Mouse (Mus musculus) induced T-regulatory cell, adult 2 months (primary cell): Measurements from ENCODE around the gene Mex3d.

Experiments
- DNase-seq: peaks from one replicate; pipeline ENCODE4 v3.0.0-alpha.2; 2012; ENCODE audit warnings: low read depth

Gene Mex3d

DNA sequence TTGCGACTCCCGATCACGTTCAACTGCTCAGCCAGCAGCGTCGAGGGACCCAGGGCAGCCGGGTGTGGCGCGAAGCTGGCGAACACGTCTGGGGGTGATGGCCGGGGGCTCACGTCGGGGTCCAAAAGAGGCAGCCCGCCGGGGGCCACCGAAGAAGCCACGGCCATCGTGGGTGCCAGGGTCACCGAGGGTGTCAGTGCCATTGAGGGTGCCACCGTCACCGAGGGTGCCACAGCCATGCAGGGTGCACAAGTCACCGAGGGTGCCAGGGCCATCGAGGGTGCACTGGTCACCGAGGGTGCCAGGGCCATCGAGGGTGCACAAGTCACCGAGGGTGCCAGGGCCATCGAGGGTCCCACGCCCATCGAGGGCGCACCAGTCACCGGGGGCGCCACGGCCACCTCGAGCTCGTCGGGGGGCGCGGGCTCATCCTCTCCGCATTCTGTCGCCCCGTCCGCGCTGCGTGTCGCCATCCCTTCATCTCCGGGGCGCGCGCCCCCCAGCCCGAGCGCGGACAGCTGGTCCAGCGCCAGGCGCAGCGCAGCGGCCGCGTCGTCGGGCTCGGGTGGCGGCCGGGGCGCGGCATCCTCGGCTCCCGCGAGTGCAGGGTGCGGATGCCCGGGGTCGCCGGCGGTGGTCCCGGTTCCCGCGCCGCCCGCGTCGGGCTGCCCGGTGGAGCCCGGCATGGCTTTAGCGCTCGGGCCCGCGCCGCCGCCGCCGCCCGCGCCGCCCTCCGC lies 556 bp downstream of the Mex3d start:
- DNase-seq: no peak

DNA sequence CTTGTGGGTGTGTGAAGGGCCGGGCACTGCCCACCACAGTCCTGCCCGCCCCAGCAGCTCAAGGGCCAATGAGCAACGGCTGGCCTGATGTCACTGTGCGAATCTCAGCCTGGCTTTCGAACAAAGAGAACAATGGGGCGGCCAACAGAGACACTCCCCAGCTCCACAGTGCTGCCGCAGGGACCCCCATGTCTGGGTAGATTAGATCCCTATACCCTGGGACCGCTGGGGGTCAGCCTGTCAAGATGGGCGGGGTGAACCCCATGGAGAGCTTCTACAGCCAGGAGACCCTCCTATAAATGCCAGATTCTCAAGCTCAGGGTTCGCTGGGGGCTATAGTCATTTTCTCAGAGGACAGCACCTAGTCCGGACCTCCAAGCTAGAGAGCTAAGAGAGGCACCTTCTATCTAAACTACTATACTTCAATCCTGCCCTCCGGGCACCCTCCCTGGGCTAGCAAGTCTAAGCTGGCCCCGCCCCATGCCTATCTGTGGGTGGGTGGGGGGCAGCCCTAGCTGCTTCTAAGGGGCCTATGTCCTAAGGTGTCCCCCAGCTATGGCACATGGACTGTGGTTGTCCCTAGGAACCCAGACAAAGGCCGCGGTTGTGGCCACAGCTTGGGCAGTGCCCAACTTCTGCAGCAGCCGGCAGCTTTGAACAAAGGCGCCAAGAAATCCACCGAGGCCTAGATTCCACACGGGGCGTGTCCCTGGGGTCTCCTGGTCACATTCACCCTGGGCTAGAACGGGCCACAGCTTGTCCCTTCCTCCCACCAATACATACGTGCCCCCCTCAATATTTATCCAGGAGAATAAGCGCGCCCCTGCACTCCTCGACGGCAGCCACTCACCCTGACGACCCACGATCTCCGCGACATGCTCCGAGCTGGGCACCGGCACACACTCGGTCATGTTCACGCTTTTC lies 1.4 kb downstream of the Mex3d start:
- no peak for DNase-seq

GRCm38 (mm10) chr10:80385310-80385709 lies 2.1 kb downstream of the Mex3d start:
- DNase-seq: no peak

GRCm38 (mm10) chr10:80384709-80385108 lies 2.8 kb downstream of the Mex3d start:
- DNase-seq: no peak

DNA sequence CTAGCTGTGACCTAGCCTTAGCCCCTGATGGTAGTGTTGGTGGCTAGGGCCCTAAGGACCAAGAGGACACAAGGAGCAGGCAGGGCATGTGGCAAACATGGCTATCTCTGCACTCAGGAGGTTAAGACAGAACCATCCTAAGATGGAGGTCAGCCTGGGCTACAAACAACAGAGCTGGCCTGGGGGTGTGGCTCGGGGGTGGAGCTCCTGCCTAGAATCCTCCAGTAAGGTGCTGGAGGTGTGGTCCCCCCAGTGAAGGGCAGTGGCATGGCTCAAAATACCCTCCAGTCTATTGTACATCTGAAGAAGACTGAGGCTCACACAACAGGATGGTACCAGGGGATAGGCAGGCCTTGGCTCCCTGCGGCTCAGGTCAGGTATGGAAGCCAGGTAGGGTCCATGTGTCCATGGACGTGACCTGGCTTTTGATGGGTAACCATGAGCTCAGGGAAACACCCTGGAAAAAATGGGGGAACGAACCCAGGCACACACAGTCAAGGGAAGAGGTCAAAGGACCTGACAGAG lies 3.3 kb downstream of the Mex3d start:
- no peak for DNase-seq

DNA sequence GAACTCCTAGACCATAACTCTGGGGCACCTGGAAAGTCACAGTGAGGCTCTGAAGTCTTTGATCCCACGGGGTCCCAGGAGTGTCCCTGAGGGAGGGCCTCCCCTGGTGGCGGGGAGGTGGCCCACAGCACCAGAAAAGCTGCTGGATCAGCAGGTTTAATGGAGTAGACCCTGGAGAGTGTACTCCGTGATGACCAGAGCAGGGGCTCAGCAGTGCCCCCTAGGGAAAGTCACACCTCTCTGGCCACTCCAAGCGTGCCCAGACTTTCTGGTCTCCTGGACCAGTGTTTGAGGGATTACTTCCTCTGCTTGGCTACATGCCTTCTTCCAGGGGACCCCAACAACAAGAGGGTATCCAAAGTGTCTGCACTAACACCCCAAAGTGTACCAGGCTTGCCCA lies 4.0 kb downstream of the Mex3d start:
- DNase-seq: no peak

- no peak for DNase-seq
Observed at GRCm38 (mm10) chr10:80382641-80383365, 4.7 kb downstream of the Mex3d start.

GRCm38 (mm10) chr10:80377716-80378115 lies 9.7 kb downstream of the Mex3d start:
- DNase-seq: peak; percentile 66

DNA sequence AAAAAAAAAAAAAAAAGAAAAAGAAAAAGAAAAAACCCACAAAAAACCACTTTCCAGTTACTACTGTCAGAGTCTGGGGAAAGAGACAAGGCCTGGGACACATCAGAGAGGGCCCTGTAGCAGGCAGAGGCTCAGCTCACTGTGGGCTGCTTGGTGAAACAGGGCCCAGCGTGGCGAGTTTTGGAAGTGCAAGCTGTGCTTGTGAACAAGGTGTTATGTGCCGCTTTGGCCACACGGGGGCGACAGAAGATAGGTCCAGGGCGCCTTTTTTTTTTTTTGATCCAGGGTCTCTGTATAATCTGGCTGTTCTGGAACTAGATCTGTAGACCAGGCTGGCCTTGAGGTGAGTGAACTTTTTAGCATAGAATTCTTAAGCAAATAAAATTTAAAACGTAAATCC lies 11.3 kb downstream of the Mex3d start:
- DNase-seq: peak; percentile 97

GRCm38 (mm10) chr10:80374063-80374462 lies 13.4 kb downstream of the Mex3d start:
- DNase-seq: peak; percentile 81

DNA sequence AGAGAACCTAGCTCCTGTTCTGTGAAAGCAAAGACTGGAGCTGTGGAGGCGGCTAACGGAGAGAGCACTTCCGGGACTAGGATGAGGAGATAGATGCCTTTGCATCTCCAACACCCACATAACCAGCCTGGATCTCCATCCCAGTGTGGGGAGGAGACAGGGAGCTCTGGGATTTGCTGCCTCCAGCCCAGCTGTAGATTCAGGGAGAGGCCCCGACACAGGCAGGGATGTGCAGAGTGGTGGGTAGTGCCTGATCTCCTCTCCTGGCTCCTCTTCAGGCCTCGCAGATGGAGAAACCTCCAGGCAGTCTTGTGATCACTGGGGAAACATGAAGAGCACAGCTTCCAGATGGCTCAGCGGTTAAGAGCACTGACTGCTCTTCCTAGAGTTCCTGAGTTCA lies 14.8 kb downstream of the Mex3d start:
- DNase-seq: no peak

DNA sequence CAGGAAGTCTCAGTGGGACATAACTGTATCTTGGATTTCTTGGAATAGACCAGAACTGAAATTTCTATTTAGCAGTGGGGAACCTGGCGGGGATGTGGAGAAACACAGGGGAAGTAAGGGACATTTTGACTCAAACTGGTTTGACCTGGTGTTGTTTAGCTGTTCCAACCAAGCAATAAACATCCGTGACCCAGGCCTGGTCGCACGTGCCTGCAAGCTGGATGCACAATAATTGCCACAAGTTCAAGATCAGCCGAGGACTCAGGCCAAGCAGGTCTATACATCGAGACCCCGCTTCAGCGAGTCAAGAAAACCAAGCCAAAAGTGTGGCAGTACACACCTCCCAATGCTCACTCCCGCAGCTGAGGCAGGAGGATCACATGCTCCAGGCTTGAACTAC lies 15.5 kb downstream of the Mex3d start:
- no peak for DNase-seq

DNA sequence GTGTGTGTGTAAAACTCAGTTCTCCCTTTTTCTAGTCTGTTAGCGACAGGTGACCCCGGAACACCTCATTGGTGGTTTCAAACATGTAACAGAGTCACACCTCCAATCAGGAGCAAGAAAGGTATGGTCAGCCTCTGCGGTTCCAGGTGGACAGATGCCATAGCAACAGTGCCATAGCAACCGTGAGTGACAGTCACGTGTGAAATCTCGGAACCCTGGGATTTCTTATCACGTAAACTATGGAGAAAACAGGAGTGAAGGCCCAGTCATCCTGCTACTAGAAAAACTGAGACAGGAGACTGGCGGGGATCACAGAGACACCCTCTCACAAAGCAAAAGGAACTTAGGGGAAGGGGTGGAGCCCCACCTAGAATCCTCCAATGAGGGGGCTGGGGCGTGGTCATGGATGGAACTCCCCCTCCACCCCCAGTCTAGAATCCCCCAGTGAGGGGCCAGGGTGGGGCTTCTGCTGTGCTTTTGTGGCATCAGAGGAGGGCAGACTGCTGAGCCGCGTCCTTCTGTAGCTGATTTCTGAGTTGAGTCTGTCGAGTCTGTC lies 16.0 kb downstream of the Mex3d start:
- DNase-seq: peak; percentile 82

DNA sequence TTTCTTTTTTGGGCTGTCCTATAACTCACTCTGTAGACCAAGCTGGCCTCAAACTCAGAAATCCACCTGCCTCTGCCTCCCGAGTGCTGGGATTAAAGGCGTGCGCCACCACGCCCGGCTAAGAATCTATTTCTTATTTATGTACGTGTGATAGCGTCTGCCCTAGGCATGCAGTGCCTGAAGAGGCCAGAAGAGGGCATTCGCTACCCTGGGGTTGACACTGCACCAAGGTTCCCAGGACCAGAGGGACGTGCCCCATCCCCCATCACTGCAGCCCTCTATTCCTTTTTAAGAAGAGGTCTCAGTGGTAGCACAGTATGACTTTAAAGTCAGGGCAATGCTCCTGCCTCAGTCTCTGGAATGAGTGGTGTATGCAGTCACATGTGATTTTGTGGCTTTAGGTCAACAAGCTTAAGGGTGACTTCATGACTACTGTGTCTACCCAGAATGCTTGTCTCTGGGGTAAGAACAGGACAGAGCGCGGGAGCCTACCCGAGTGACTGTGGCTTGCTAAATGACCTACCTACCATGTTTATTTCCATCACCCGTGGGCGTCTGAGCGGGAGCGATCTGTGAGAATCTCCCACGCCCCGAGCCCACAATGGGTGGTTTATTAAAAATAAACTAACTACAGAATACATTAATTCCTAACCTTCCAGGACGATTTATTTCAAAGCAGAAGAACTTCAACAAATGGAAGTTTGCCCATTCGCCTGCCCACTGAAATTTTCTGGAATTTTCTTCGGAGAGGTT lies 17.3 kb downstream of the Mex3d start:
- DNase-seq: peak; percentile 58

DNA sequence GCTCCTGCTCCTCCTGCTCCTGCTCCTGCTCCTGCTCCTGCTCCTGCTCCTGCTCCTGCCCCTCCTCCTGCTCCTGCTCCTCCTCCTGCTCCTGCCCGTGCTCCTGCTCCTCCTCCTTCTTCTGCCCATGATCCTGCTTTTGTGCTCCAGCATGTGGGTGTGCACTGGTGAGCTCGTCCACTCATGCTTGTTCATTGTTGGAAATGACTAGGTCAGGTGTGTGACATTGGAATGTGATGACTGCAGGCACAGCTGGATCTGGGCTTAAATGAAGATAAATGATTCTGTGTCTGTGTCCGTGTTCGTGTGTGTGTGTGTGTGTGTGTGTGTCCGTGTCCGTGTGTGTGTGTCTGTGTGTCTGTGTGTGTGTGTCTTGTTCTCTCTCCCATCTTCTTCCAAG lies 19.1 kb downstream of the Mex3d start:
- DNase-seq: no peak

DNA sequence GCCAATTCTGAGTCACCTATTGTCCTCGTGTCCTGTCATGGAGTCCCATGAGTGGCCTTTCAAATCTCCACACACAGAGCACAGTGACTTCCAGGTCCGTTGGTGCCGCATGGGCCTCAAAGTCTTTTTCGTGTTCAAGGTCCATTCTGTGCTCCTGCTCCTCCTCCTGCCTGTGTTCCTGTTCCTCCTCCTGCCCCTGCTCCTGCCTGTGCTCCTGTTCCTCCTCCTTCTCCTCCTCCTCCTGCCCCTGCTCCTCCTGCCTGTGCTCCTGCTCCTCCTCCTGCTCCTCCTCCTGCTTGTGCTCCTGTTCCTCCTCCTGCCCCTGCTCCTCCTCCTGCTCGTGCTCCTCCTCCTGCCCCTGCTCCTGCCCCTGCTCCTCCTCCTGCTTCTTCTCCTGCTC lies 19.5 kb downstream of the Mex3d start:
- peak; percentile 42 for DNase-seq

GRCm38 (mm10) chr10:80365736-80366135 lies 21.7 kb downstream of the Mex3d start:
- no peak for DNase-seq

DNA sequence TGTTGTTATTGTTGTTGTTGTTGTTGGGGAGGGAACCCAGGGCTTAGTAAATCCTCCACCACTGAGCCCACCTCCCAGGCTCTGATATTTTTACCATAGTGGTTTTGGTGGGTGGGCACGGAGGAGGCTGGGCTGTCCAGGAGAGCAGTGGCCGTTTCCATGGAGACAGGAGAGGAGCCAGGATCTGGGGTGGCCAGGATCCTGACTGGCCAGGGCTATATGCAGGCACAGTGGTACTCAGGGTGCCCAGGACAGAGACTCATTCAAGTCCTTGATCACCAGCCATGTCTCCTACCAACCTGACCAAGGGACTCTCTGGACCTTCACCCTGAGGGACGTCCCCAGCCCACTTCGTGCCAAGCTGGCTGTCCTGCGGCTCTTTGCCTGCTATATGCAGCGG lies 23.7 kb downstream of the Mex3d start:
- no peak for DNase-seq

DNA sequence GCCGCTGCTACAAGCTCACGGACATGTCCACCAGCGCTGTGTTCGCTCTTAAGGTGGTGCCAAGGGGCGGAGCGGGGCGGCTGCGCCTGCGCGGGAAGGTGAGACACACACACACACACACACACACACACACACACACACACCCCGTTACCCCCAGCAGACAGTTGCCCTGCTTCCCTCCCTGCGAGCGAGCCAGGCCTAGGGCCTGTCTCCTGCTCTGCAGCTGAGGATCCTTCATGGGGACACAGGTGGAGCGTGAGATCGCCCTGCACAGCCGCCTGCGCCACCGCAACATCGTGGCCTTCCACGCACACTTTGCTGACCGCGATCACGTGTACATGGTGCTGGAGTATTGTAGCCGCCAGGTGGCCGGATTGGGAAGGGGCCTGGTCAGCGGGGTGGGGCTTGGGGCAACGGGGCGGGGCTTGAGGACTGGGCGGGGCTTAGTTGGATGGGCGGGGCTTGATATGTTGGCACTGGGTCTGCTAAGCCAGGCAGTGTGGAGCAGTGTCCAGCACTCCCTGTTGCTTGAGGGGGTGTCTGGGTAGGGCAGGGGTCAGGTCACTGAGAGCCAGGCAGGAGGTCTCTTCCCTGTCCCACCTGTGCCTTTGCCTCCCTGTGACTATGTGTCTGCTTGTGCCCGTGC lies 29.3 kb downstream of the Mex3d start:
- no peak for DNase-seq

GRCm38 (mm10) chr10:80357336-80357735 lies 30.1 kb downstream of the Mex3d start:
- DNase-seq: no peak

DNA sequence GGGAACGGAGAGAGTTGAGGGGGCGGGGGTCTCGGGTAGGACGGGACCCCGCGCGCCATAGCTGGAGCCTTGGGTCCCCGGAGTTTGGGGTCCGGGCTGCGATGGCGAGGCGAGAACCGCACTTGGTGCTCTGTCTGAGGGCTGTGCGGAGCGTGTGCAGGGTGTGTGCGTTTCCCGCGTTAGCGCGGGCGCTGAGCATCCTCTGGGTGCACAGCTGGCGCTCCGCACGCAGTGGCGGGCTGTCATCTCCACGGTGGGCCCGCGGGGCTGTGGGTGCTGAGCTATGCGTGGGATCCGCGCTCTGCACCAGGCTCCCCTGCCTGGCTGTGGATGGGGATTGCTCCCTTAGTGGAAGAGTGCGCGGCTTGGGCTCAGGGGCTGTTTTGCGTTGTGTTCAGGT lies 30.7 kb downstream of the Mex3d start:
- DNase-seq: no peak
